Mouse (Mus musculus): ENCODE data around the gene Ing2.

GRCm38 (mm10) chr8:47676224-47676623, 868 bp upstream of the Ing2 start:
- TF ChIP-seq CTCF (IDR thresholded peaks at IDR 0.05; ENCODE audit: low read depth), result no peak
- TF ChIP-seq EP300 (IDR thresholded peaks at IDR 0.05; ENCODE audit: low read depth), result no peak

All from heart, postnatal 0 days (tissue).